ENCODE assay signal across 16 mouse cellular contexts in the genomic region with DNA sequence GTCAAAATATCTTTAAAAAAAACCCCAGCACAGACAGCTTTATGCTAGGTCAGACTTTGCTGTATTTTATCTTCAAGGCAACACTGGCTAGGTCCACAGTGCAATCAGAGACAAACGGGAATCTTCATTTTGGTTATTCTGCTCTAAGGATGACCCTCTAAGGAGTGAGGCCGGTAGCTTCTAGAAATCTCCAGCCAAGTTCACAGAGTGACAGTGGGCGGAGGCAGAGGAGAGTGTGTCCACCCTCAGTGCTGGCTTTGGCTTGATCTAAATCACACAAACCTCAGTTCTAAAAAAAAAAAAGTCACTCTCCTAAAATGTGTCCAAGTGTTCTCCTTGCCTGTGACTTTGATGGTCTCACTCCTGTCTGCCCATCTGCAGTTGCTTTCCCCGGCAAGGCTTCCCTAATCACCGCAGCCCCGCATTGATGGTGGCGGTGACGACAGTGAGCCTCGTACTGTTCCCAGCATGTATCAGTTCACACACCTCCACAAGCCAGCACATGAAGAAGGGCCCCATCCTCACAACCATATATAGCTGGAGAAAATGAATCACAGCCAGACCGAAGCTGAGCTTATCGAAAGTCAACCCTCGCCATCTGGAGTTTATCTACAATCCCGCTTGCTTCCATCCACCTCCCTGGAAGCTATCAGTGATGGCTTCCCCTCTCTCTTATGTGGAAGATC. TPM values are rescaled to one million over a fixed set of nuclear protein-coding genes. Genes with fewer than 3 reads are reported as not detected.
DNase-seq lines count a peak whose midpoint lies in the region; ATAC-seq and TF ChIP-seq lines count a peak whose summit lies in the region.
"Had no signal": no experiment of that assay in that cellular context is flagged by ENCODE, and none has a peak within 500 bp of the region (broad histone marks: within the 10 kb centered on the region; RNA-seq: fewer than 3 reads in every experiment).

No protein-coding gene starts in this region.

- no peak for TF ChIP-seq EP300 in heart, adult 2 months (IDR thresholded peaks at IDR 0.05; ENCODE audit: insufficient read depth, low read depth, low read length)

- H3K4me3 ChIP-seq in heart, embryonic 13.5 days, result no peak overlapping the region
- no peak overlapping the region for H3K4me3 ChIP-seq in heart, adult 2 months
- no peak overlapping the region for H3K4me3 ChIP-seq in midbrain, embryonic 11.5 days (ENCODE audit: low read depth, low read length)
- H3K4me3 ChIP-seq in midbrain, postnatal 0 days (ENCODE audit: low read depth, low read length), result no peak overlapping the region
- H3K4me3 ChIP-seq: forebrain, embryonic 15.5 days; limb, embryonic 13.5 days; neural tube, embryonic 13.5 days had no signal

- WGBS in heart, embryonic 13.5 days, result 25% methylated on average over 13 of the region's 13 CpGs
- WGBS in heart, adult 2 months, result 41% methylated on average over 13 of the region's 13 CpGs
- WGBS in midbrain, embryonic 11.5 days, result 94% methylated on average over 13 of the region's 13 CpGs
- WGBS in midbrain, postnatal 0 days, result 91% methylated on average over 13 of the region's 13 CpGs

- no peak for TF ChIP-seq POLR2A in heart, adult 2 months (IDR thresholded peaks at IDR 0.05; ENCODE audit: insufficient read depth, low read depth, low read length)

- no peak for DNase-seq in heart, adult 2 months
- peak; percentile 66 for DNase-seq in midbrain, embryonic 11.5 days (ENCODE audit: low spot score, missing footprints)
- DNase-seq in midbrain, postnatal 0 days (ENCODE audit: low spot score), result no peak
- DNase-seq in telencephalon, adult 2 months (ENCODE audit: low read depth, low spot score), result peak; percentile 69
- DNase-seq in lung, postnatal 4 days, result no peak
- DNase-seq: cerebellum, adult 8-10 months; kidney, adult 9 months; lung, adult 18-20 months had no signal

- intact Hi-C loops in heart, adult 2 months (cut with DNase I), result no loop called here

- H3K27me3 ChIP-seq in heart, embryonic 13.5 days (replicated peaks), result no peaks in the 10 kb centered on the region
- no peaks in the 10 kb centered on the region for H3K27me3 ChIP-seq in heart, adult 2 months (ENCODE audit: control insufficient read depth, insufficient read depth, low read length)
- no peaks in the 10 kb centered on the region for H3K27me3 ChIP-seq in midbrain, embryonic 11.5 days (ENCODE audit: control insufficient read depth, insufficient read depth, low read length)
- H3K27me3 ChIP-seq in midbrain, postnatal 0 days (ENCODE audit: insufficient read depth, low read length), result no peaks in the 10 kb centered on the region
- H3K27me3 ChIP-seq: CH12.LX; forebrain, embryonic 15.5 days; limb, embryonic 13.5 days; neural tube, embryonic 13.5 days had no signal

- H3K27ac ChIP-seq in heart, embryonic 13.5 days (replicated peaks), result peak overlapping the region; percentile 70
- no peak overlapping the region for H3K27ac ChIP-seq in heart, adult 2 months
- no peak overlapping the region for H3K27ac ChIP-seq in midbrain, embryonic 11.5 days (ENCODE audit: low read depth, low read length)
- no peak overlapping the region for H3K27ac ChIP-seq in midbrain, postnatal 0 days (ENCODE audit: low read depth, low read length)
- H3K27ac ChIP-seq: forebrain, embryonic 15.5 days; limb, embryonic 13.5 days; neural tube, embryonic 13.5 days had no signal

- H3K9me3 ChIP-seq in heart, embryonic 13.5 days, result no peaks in the 10 kb centered on the region
- no peaks in the 10 kb centered on the region for H3K9me3 ChIP-seq in midbrain, embryonic 11.5 days (ENCODE audit: control insufficient read depth, low read length)
- no peaks in the 10 kb centered on the region for H3K9me3 ChIP-seq in midbrain, postnatal 0 days (ENCODE audit: low read length)
- H3K9me3 ChIP-seq: forebrain, embryonic 15.5 days; limb, embryonic 13.5 days; neural tube, embryonic 13.5 days had no signal

- H3K36me3 ChIP-seq in heart, embryonic 13.5 days, result peaks cover 5% of the 10 kb centered on the region
- H3K36me3 ChIP-seq in heart, adult 2 months (ENCODE audit: control insufficient read depth, insufficient read depth, low read length), result no peaks in the 10 kb centered on the region
- H3K36me3 ChIP-seq in midbrain, embryonic 11.5 days (ENCODE audit: control insufficient read depth, insufficient read depth, low read length), result no peaks in the 10 kb centered on the region
- peaks cover 5% of the 10 kb centered on the region; the same call in 1 of the 2 replicates for H3K36me3 ChIP-seq in midbrain, postnatal 0 days (ENCODE audit: insufficient read depth, low read length)
- H3K36me3 ChIP-seq: forebrain, embryonic 15.5 days; limb, embryonic 13.5 days had no signal

- H3K4me1 ChIP-seq in heart, embryonic 13.5 days, result peaks cover 72% of the 10 kb centered on the region
- H3K4me1 ChIP-seq in heart, adult 2 months (ENCODE audit: control insufficient read depth, insufficient read depth, low read length), result peaks cover 3% of the 10 kb centered on the region
- no peaks in the 10 kb centered on the region for H3K4me1 ChIP-seq in midbrain, embryonic 11.5 days (ENCODE audit: control insufficient read depth, insufficient read depth, low read length)
- H3K4me1 ChIP-seq in midbrain, postnatal 0 days (ENCODE audit: insufficient read depth, low read length), result no peaks in the 10 kb centered on the region
- H3K4me1 ChIP-seq: forebrain, embryonic 15.5 days; neural tube, embryonic 13.5 days had no signal

- no peaks in the 10 kb centered on the region for H3K79me2 ChIP-seq in heart, adult 2 months (replicated peaks; ENCODE audit: control insufficient read depth, insufficient read depth, low read length)

- no peak for ATAC-seq in heart, embryonic 13.5 days (ENCODE audit: extremely low read depth, insufficient number of reproducible peaks, low FRiP score, low TSS enrichment)
- ATAC-seq in midbrain, embryonic 11.5 days (ENCODE audit: low FRiP score), result no peak
- no peak for ATAC-seq in midbrain, postnatal 0 days (ENCODE audit: low FRiP score)
- ATAC-seq in inflammation-experienced regulatory T-cells, adult 6 months, result peak; percentile 13
- ATAC-seq: forebrain, embryonic 15.5 days; hindbrain, embryonic 16.5 days; midbrain, embryonic 16.5 days had no signal

- no peak for TF ChIP-seq CTCF in heart, adult 2 months (IDR thresholded peaks at IDR 0.05)
- TF ChIP-seq CTCF in midbrain, postnatal 0 days (IDR thresholded peaks at IDR 0.05), result no peak

- H3K9ac ChIP-seq in heart, embryonic 13.5 days, result peak overlapping the region; percentile 30; the same call in 1 of the 2 replicates
- no peak overlapping the region for H3K9ac ChIP-seq in heart, adult 2 months (ENCODE audit: low read depth, low read length)
- H3K9ac ChIP-seq in midbrain, embryonic 11.5 days (ENCODE audit: low read length), result no peak overlapping the region
- H3K9ac ChIP-seq in midbrain, postnatal 0 days (replicated peaks; ENCODE audit: low read length, poor library complexity, severe bottlenecking), result no peak overlapping the region
- H3K9ac ChIP-seq: forebrain, embryonic 15.5 days; limb, embryonic 13.5 days; neural tube, embryonic 13.5 days had no signal

- peak overlapping the region; percentile 47 for H3K4me2 ChIP-seq in heart, embryonic 13.5 days
- H3K4me2 ChIP-seq in midbrain, embryonic 11.5 days, result no peak overlapping the region
- no peak overlapping the region for H3K4me2 ChIP-seq in midbrain, postnatal 0 days (ENCODE audit: low read depth, low read length, poor library complexity, severe bottlenecking)
- H3K4me2 ChIP-seq: forebrain, embryonic 15.5 days; limb, embryonic 13.5 days; neural tube, embryonic 13.5 days had no signal

RNA-seq across cellular contexts. Expression of a gene that starts 33.0 kb away (rescaled TPM):
- polyA plus RNA-seq in heart, embryonic 13.5 days (2015; fragmentation: Nextera tagmentation; extraction: Ambion mirVana), result 41.1 and 47.1 TPM in 2 replicates
- 10 to 100 TPM; 34.7 to 37.1 TPM for total RNA-seq in heart, adult 2 months (2021)
- polyA plus RNA-seq in heart, adult 2 months (2012; rRNA removed), result 25.8 and 35.3 TPM in 2 replicates
- polyA plus RNA-seq in midbrain, embryonic 11.5 days (2014; fragmentation: Nextera tagmentation; extraction: Ambion mirVana), result 55.7 and 56.7 TPM in 2 replicates
- total RNA-seq in midbrain, postnatal 0 days (2014; rRNA removed), result 29.2 and 32.3 TPM in 2 replicates
- 43.2 and 43.4 TPM in 2 replicates for polyA plus RNA-seq in midbrain, postnatal 0 days (2015; fragmentation: Nextera tagmentation; extraction: Ambion mirVana)
- 10 to 100 TPM; 53.4 to 71.7 (median 60.8) TPM for polyA plus RNA-seq in inflammation-experienced regulatory T-cells, adult 6 months (2017; shearing (Covaris generic))

RNA-seq across cellular contexts. Expression of a gene that starts 47.8 kb away (rescaled TPM):
- polyA plus RNA-seq in heart, embryonic 13.5 days (2015; fragmentation: Nextera tagmentation; extraction: Ambion mirVana), result 3.2 and 4.5 TPM in 2 replicates
- under 1 TPM; 0.48 to 0.70 TPM for total RNA-seq in heart, adult 2 months (2021)
- polyA plus RNA-seq in heart, adult 2 months (2012; rRNA removed), result 0.16 and 0.32 TPM in 2 replicates
- 17.2 and 23.4 TPM in 2 replicates for polyA plus RNA-seq in midbrain, embryonic 11.5 days (2014; fragmentation: Nextera tagmentation; extraction: Ambion mirVana)
- total RNA-seq in midbrain, postnatal 0 days (2014; rRNA removed), result 10.6 and 12.0 TPM in 2 replicates
- 13.0 and 13.4 TPM in 2 replicates for polyA plus RNA-seq in midbrain, postnatal 0 days (2015; fragmentation: Nextera tagmentation; extraction: Ambion mirVana)
- under 1 TPM in 1 of 3 experiments, not detected in 2; 0.26 TPM for polyA plus RNA-seq in inflammation-experienced regulatory T-cells, adult 6 months (2017; shearing (Covaris generic))

RNA-seq across cellular contexts. Expression of a gene that starts 59.1 kb away (rescaled TPM):
- polyA plus RNA-seq in heart, embryonic 13.5 days (2015; fragmentation: Nextera tagmentation; extraction: Ambion mirVana), result 14.9 and 18.2 TPM in 2 replicates
- total RNA-seq in heart, adult 2 months (2021), result 1 to 10 TPM; 1.7 to 2.3 TPM
- polyA plus RNA-seq in heart, adult 2 months (2012; rRNA removed), result 1.6 and 2.0 TPM in 2 replicates
- 0.52 and 1.00 TPM in 2 replicates for polyA plus RNA-seq in midbrain, embryonic 11.5 days (2014; fragmentation: Nextera tagmentation; extraction: Ambion mirVana)
- 9.0 and 13.5 TPM in 2 replicates for total RNA-seq in midbrain, postnatal 0 days (2014; rRNA removed)
- polyA plus RNA-seq in midbrain, postnatal 0 days (2015; fragmentation: Nextera tagmentation; extraction: Ambion mirVana), result 4.9 and 5.8 TPM in 2 replicates
- polyA plus RNA-seq in inflammation-experienced regulatory T-cells, adult 6 months (2017; shearing (Covaris generic)), result 100 to 1,000 TPM; 267 to 383 (median 370) TPM

Comparison
In these comparisons a context has a peak if more than half of its experiments do, and no peak if none do; other contexts are left out.
1. DNase-seq: peak in midbrain, embryonic 11.5 days (single experiment) and telencephalon, adult 2 months (single experiment); none in heart, adult 2 months (0 of 2), midbrain, postnatal 0 days (single experiment) and lung, postnatal 4 days (0 of 2).
2. RNA of a gene that starts 59.1 kb away (polyA plus RNA-seq): 267 to 383 TPM in inflammation-experienced regulatory T-cells, adult 6 months; 14.9 to 18.2 TPM in heart, embryonic 13.5 days, 4.9 to 5.8 TPM in midbrain, postnatal 0 days, 1.6 to 2.0 TPM in heart, adult 2 months and 0.52 to 1.00 TPM in midbrain, embryonic 11.5 days; every median in the first group is over 10 times any median in the second.